ENCODE assay signal across 8 mouse cellular contexts in the genomic region with DNA sequence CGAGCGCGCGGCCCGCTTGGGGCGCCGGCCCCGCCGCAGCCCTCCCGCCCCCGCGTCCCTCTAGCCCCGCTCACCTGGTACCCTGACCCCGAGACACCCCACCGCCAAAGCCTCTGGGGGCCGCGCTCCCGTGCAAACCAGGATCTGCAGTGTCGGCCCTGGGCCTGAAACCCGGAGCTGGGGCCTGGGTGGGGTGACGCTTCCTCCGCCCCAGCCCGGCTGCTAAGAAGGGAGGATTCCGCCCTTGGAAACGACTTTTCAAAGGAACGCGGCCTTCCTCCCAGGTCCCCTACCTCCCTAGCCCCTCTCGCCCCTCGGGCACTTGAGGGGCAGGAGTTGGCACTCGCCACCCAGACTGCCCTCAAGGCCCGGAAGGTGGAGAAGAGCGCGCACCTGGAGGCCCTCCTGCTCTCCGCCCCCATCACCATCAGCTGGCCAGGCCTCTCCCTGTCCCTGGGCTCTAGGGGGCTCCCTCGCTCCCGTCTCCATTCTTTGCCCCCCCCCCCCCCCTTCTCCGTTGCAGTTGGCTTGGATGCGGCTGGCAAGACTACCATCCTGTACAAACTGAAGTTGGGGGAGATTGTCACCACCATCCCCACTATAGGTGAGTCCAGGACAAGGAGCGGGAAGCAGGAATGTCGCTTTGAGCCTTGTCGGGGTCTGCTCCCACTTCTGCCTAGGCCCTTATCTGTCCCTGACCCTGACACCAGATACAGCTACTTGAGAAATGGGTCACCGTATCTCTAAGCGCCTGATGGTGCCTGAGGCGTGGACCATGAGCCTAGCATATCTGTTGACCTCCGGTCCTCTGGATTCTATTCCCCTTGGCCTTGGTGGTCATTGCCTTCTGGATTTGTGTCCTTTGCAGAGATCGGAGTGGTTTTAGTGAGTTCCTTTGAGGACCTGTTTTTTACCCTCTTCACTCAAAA. TPM values are rescaled to one million over a fixed set of nuclear protein-coding genes. Genes with fewer than 3 reads are reported as not detected.
A peak's percentile ranks its signal among the peaks of the same experiment; 100 is the strongest.
DNase-seq lines count a peak whose midpoint lies in the region; ATAC-seq and TF ChIP-seq lines count a peak whose summit lies in the region.

No protein-coding gene starts in this region.

- dilution Hi-C loops in CH12.LX (cut with MboI; ENCODE audit: extremely low pct_ligation_motif_present, extremely low pct_unique_long_range_greater_than_20kb, low sequenced_read_pairs), result no loop called here

- H3K27ac ChIP-seq in CH12.LX (ENCODE audit: insufficient read depth, low read depth), result peak overlapping the region; percentile 16; the same call in 1 of the 2 replicates
- peak overlapping the region; percentile 23; the same call in 1 of the 2 replicates for H3K27ac ChIP-seq in bone marrow macrophage, adult 2 months (ENCODE audit: insufficient read depth, low read depth, low read length)
- peak overlapping the region; percentile 99 for H3K27ac ChIP-seq in layer of hippocampus, adult 2 months
- peak overlapping the region; percentile 83 for H3K27ac ChIP-seq in lung, embryonic 16.5 days (ENCODE audit: low read length)

- peak overlapping the region; percentile 77 for H3K4me2 ChIP-seq in CH12.LX (ENCODE audit: insufficient read depth, low read depth, poor library complexity, severe bottlenecking)
- H3K4me2 ChIP-seq in lung, embryonic 16.5 days (ENCODE audit: low read depth, low read length), result peak overlapping the region; percentile 72

- ATAC-seq in erythroid progenitor cell, adult 5-6 weeks (replicated peaks; ENCODE audit: low FRiP score, poor library complexity, severe bottlenecking), result peak; percentile 62
- ATAC-seq in lung, embryonic 16.5 days (ENCODE audit: low read depth), result peak; percentile 44

- H3K79me2 ChIP-seq in CH12.LX (replicated peaks; ENCODE audit: control insufficient read depth, extremely low read depth, insufficient read depth, poor library complexity, severe bottlenecking), result peaks cover 10% of the 10 kb centered on the region

- DNase-seq in CH12.LX (ENCODE audit: extremely low read depth), result peak; percentile 37
- peak; percentile 66 to 68 for DNase-seq in heart, postnatal 10 days
- peak in 1 of 2 experiments; percentile 45 for DNase-seq in layer of hippocampus, adult 2 months (ENCODE audit: low spot score in 2 of 2)
- peak; percentile 48 for DNase-seq in ovary, postnatal 14 days (ENCODE audit: low spot score)
- DNase-seq in thymus, postnatal 14 days, result peak; percentile 70

- peaks cover 16 to 41% of the 10 kb centered on the region in 2 experiments for H3K4me1 ChIP-seq in CH12.LX (ENCODE audit: control insufficient read depth in 1 of 2, insufficient read depth in 2 of 2)
- H3K4me1 ChIP-seq in bone marrow macrophage, adult 2 months (ENCODE audit: control insufficient read depth, insufficient read depth, low read length), result peaks cover 26% of the 10 kb centered on the region
- H3K4me1 ChIP-seq in lung, embryonic 16.5 days (replicated peaks; ENCODE audit: control insufficient read depth, insufficient read depth, low read length), result peaks cover 30% of the 10 kb centered on the region

- TF ChIP-seq RAD21 in CH12.LX (IDR thresholded peaks at IDR 0.05; ENCODE audit: low read depth, low read length), result peak; percentile 2

- H3K36me3 ChIP-seq in CH12.LX (replicated peaks in 1 of 2; ENCODE audit: control insufficient read depth in 1 of 2, insufficient read depth in 1 of 2, low read length in 1 of 2), result peaks cover 15 to 50% of the 10 kb centered on the region in 2 experiments
- H3K36me3 ChIP-seq in lung, embryonic 16.5 days (ENCODE audit: control insufficient read depth, insufficient read depth, low read length), result peaks cover 5% of the 10 kb centered on the region; the same call in 1 of the 2 replicates

- H3K9ac ChIP-seq in CH12.LX (ENCODE audit: insufficient read depth, low read depth), result peak overlapping the region; percentile 96
- H3K9ac ChIP-seq in lung, embryonic 16.5 days (ENCODE audit: low read length), result peak overlapping the region; percentile 97

- peak in 1 of 2 experiments; percentile 57; a peak in 2 of 4 replicates for TF ChIP-seq CTCF in CH12.LX (conservative IDR thresholded peaks at IDR 0.05 in 1 of 2, IDR thresholded peaks at IDR 0.05 in 1 of 2; ENCODE audit: low read depth in 2 of 2, low read length in 2 of 2)
- no peak for TF ChIP-seq CTCF in bone marrow macrophage, adult 2 months (IDR thresholded peaks at IDR 0.05; ENCODE audit: low read depth, low read length)
- TF ChIP-seq CTCF in layer of hippocampus, adult 2 months (conservative IDR thresholded peaks at IDR 0.05), result peak; percentile 49

- no peak for TF ChIP-seq EP300 in CH12.LX (IDR thresholded peaks at IDR 0.05; ENCODE audit: low read length)

- in situ Hi-C loops in CH12.LX (cut with MboI; ENCODE audit: low pct_ligation_motif_present, low pct_unique_long_range_greater_than_20kb, low sequenced_read_pairs), result loop anchor here (25.0 kb wide), 1 partner anchor 588 kb away; no protein-coding TSS in a partner anchor

- H3K4me3 ChIP-seq in CH12.LX (replicated peaks in 1 of 3; ENCODE audit: low read depth in 2 of 3, low read length in 2 of 3, poor library complexity in 1 of 3), result peak overlapping the region; percentile 75 to 95 (median 88)
- peak overlapping the region; percentile 95 for H3K4me3 ChIP-seq in bone marrow macrophage, adult 2 months (ENCODE audit: insufficient read depth, low read length)
- H3K4me3 ChIP-seq in layer of hippocampus, adult 2 months, result peak overlapping the region; percentile 75
- H3K4me3 ChIP-seq in lung, embryonic 16.5 days (ENCODE audit: low read length), result peak overlapping the region; percentile 89

- 6% methylated on average over 41 of the region's 46 CpGs for WGBS in lung, embryonic 16.5 days

- TF ChIP-seq POLR2A in CH12.LX (IDR thresholded peaks at IDR 0.05; ENCODE audit: low read depth, low read length), result no peak
- TF ChIP-seq POLR2A in bone marrow macrophage, adult 2 months (IDR thresholded peaks at IDR 0.05; ENCODE audit: borderline replicate concordance, low read depth, low read length), result no peak

- H3K27me3 ChIP-seq in CH12.LX (replicated peaks), result no peaks in the 10 kb centered on the region
- no peaks in the 10 kb centered on the region for H3K27me3 ChIP-seq in lung, embryonic 16.5 days (ENCODE audit: control insufficient read depth, insufficient read depth, low read depth, low read length)

- intact Hi-C loops in heart, postnatal 10 days (cut with DNase I), result loop anchor here (2.0 to 10.0 kb wide), 4 partner anchors 25 to 601 kb away; a partner anchor contains a TSS

- no peaks in the 10 kb centered on the region for H3K9me3 ChIP-seq in CH12.LX (replicated peaks; ENCODE audit: low read length)
- no peaks in the 10 kb centered on the region for H3K9me3 ChIP-seq in lung, embryonic 16.5 days (ENCODE audit: control insufficient read depth, low read length)

RNA-seq across cellular contexts. Expression of a gene that starts 0.7 kb away (rescaled TPM):
- total RNA-seq in CH12.LX (2012; rRNA removed), result 59.6 and 67.3 TPM in 2 replicates
- 77.5 and 99.7 TPM in 2 replicates for total RNA-seq in CH12.LX (2014; rRNA removed)
- polyA plus RNA-seq in CH12.LX (2012; ENCODE audit: insufficient read length, low read depth), result 101 and 104 TPM in 2 replicates
- 152 and 156 TPM in 2 replicates for polyA plus RNA-seq in bone marrow macrophage, adult 2 months (2012; ENCODE audit: insufficient read depth, insufficient read length, missing spikeins)
- 262 and 308 TPM in 2 replicates for total RNA-seq in erythroid progenitor cell, adult 5-6 weeks (2015; ENCODE audit: low replicate concordance)
- total RNA-seq in erythroid progenitor cell, adult 5-6 weeks (2017; ENCODE audit: low replicate concordance), result 208 and 225 TPM in 2 replicates
- total RNA-seq in heart, postnatal 10 days (2021), result 100 to 1,000 TPM; 205 TPM
- 100 to 1,000 TPM; 285 to 294 TPM for total RNA-seq in layer of hippocampus, adult 2 months (2021)
- polyA plus RNA-seq in lung, embryonic 16.5 days (2015; fragmentation: Nextera tagmentation; extraction: Ambion mirVana), result 342 and 379 TPM in 2 replicates

RNA-seq across cellular contexts. Expression of a gene that starts 3.6 kb away (rescaled TPM):
- total RNA-seq in CH12.LX (2012; rRNA removed), result not detected in 2 replicates
- not detected in 2 replicates for total RNA-seq in CH12.LX (2014; rRNA removed)
- polyA plus RNA-seq in CH12.LX (2012; ENCODE audit: insufficient read length, low read depth), result not detected in 2 replicates
- not detected in 2 replicates for polyA plus RNA-seq in bone marrow macrophage, adult 2 months (2012; ENCODE audit: insufficient read depth, insufficient read length, missing spikeins)
- not detected in 2 replicates for total RNA-seq in erythroid progenitor cell, adult 5-6 weeks (2015; ENCODE audit: low replicate concordance)
- 0.39 TPM in 1 of 2 replicates, not detected in the other for total RNA-seq in erythroid progenitor cell, adult 5-6 weeks (2017; ENCODE audit: low replicate concordance)
- not detected for total RNA-seq in heart, postnatal 10 days (2021)
- total RNA-seq in layer of hippocampus, adult 2 months (2021), result not detected
- 0.08 TPM in 1 of 2 replicates, not detected in the other for polyA plus RNA-seq in lung, embryonic 16.5 days (2015; fragmentation: Nextera tagmentation; extraction: Ambion mirVana)

RNA-seq across cellular contexts. Expression of a gene that starts 4.2 kb away (rescaled TPM):
- 7.4 and 7.8 TPM in 2 replicates for total RNA-seq in CH12.LX (2012; rRNA removed)
- total RNA-seq in CH12.LX (2014; rRNA removed), result 3.0 and 4.4 TPM in 2 replicates
- 7.2 and 10.8 TPM in 2 replicates for polyA plus RNA-seq in CH12.LX (2012; ENCODE audit: insufficient read length, low read depth)
- polyA plus RNA-seq in bone marrow macrophage, adult 2 months (2012; ENCODE audit: insufficient read depth, insufficient read length, missing spikeins), result 8.4 and 10.3 TPM in 2 replicates
- 7.1 and 9.7 TPM in 2 replicates for total RNA-seq in erythroid progenitor cell, adult 5-6 weeks (2015; ENCODE audit: low replicate concordance)
- total RNA-seq in erythroid progenitor cell, adult 5-6 weeks (2017; ENCODE audit: low replicate concordance), result 14.7 and 18.7 TPM in 2 replicates
- total RNA-seq in heart, postnatal 10 days (2021), result 10 to 100 TPM; 10.8 to 11.6 TPM
- total RNA-seq in layer of hippocampus, adult 2 months (2021), result 10 to 100 TPM; 17.9 to 23.0 TPM
- polyA plus RNA-seq in lung, embryonic 16.5 days (2015; fragmentation: Nextera tagmentation; extraction: Ambion mirVana), result 11.3 and 12.3 TPM in 2 replicates

RNA-seq across cellular contexts. Expression of a gene that starts 25.1 kb away (rescaled TPM):
- total RNA-seq in CH12.LX (2012; rRNA removed) (not detected in 2 replicates), CH12.LX (2014; rRNA removed) (not detected in 2 replicates)
- polyA plus RNA-seq in CH12.LX (2012; ENCODE audit: insufficient read length, low read depth), result not detected in 2 replicates
- not detected in 2 replicates for polyA plus RNA-seq in bone marrow macrophage, adult 2 months (2012; ENCODE audit: insufficient read depth, insufficient read length, missing spikeins)
- not detected in 2 replicates for total RNA-seq in erythroid progenitor cell, adult 5-6 weeks (2015; ENCODE audit: low replicate concordance)
- total RNA-seq in erythroid progenitor cell, adult 5-6 weeks (2017; ENCODE audit: low replicate concordance), result not detected in 2 replicates
- total RNA-seq in heart, postnatal 10 days (2021), result not detected
- not detected for total RNA-seq in layer of hippocampus, adult 2 months (2021)
- polyA plus RNA-seq in lung, embryonic 16.5 days (2015; fragmentation: Nextera tagmentation; extraction: Ambion mirVana), result not detected in 2 replicates

RNA-seq across cellular contexts. Expression of a gene that starts 26.2 kb away (rescaled TPM):
- total RNA-seq in CH12.LX (2012; rRNA removed), result 19.5 and 23.8 TPM in 2 replicates
- 49.5 and 50.0 TPM in 2 replicates for total RNA-seq in CH12.LX (2014; rRNA removed)
- 15.0 and 19.1 TPM in 2 replicates for polyA plus RNA-seq in CH12.LX (2012; ENCODE audit: insufficient read length, low read depth)
- 12.9 and 15.5 TPM in 2 replicates for polyA plus RNA-seq in bone marrow macrophage, adult 2 months (2012; ENCODE audit: insufficient read depth, insufficient read length, missing spikeins)
- 92.2 and 116 TPM in 2 replicates for total RNA-seq in erythroid progenitor cell, adult 5-6 weeks (2015; ENCODE audit: low replicate concordance)
- 92.7 and 100 TPM in 2 replicates for total RNA-seq in erythroid progenitor cell, adult 5-6 weeks (2017; ENCODE audit: low replicate concordance)
- 10 to 100 TPM; 12.2 TPM for total RNA-seq in heart, postnatal 10 days (2021)
- 10 to 100 TPM; 20.7 to 25.7 TPM for total RNA-seq in layer of hippocampus, adult 2 months (2021)
- 18.0 and 18.9 TPM in 2 replicates for polyA plus RNA-seq in lung, embryonic 16.5 days (2015; fragmentation: Nextera tagmentation; extraction: Ambion mirVana)

Comparison
In these comparisons a context has a peak if more than half of its experiments do, and no peak if none do; other contexts are left out.
1. H3K27ac ChIP-seq: peak in every context shown above with its lines; median percentile 99 in layer of hippocampus, adult 2 months; 83 in lung, embryonic 16.5 days; 23 in bone marrow macrophage, adult 2 months; 16 in CH12.LX.